Mouse (Mus musculus) cerebellum, adult 8-10 months (tissue): ENCODE results near the gene Zfp322a.
"Not testable (repeated sequence)": the region's sequence is repeated elsewhere in the genome, so short reads cannot be mapped to it uniquely, and the experiment has no call there.

Experiments
- DNase-seq: peaks from one replicate; pipeline ENCODE4 v3.0.0; 2022

Zfp322a gene

GRCm38 (mm10) chr13:23368583-23369420, at the start of gene Zfp322a:
Gene Zfp322a (minus strand): TSS chr13:23369208.
- DNase-seq, result peak; percentile 96

- DNase-seq, result peak; percentile 68
These were observed 43.9 kb upstream of the Zfp322a start for GRCm38 (mm10) chr13:23412630-23413521.

GRCm38 (mm10) chr13:23412211-23412629, 43.2 kb upstream of the Zfp322a start:
- DNase-seq, result no peak

- peak; percentile 67 for DNase-seq
These were observed 42.6 kb upstream of the Zfp322a start for GRCm38 (mm10) chr13:23411311-23412210.

- DNase-seq, result no peak
These were observed 41.6 kb upstream of the Zfp322a start for GRCm38 (mm10) chr13:23410632-23411031.

- DNase-seq, result no peak
These were observed 33.6 kb upstream of the Zfp322a start for GRCm38 (mm10) chr13:23402626-23403025.

GRCm38 (mm10) chr13:23401683-23402527, 32.9 kb upstream of the Zfp322a start:
- peak; percentile 87 for DNase-seq

GRCm38 (mm10) chr13:23400771-23401682, 32.0 kb upstream of the Zfp322a start:
- peak; percentile 32 for DNase-seq

GRCm38 (mm10) chr13:23396913-23397312, 27.9 kb upstream of the Zfp322a start:
- not testable (repeated sequence) for DNase-seq

GRCm38 (mm10) chr13:23396246-23396703, 27.3 kb upstream of the Zfp322a start:
- DNase-seq, result no peak

- no peak for DNase-seq
These were observed 26.6 kb upstream of the Zfp322a start for GRCm38 (mm10) chr13:23395301-23396245.

- no peak for DNase-seq
These were observed 18.5 kb upstream of the Zfp322a start for GRCm38 (mm10) chr13:23387548-23387947.

GRCm38 (mm10) chr13:23383127-23383526, 14.1 kb upstream of the Zfp322a start:
- DNase-seq, result no peak

GRCm38 (mm10) chr13:23372433-23372832, 3.4 kb upstream of the Zfp322a start:
- no peak for DNase-seq

- no peak for DNase-seq
These were observed 1.1 kb upstream of the Zfp322a start for GRCm38 (mm10) chr13:23370075-23370474.

- no peak for DNase-seq
These were observed 385 bp upstream of the Zfp322a start for GRCm38 (mm10) chr13:23369421-23369765.

GRCm38 (mm10) chr13:23361536-23361935, 7.5 kb downstream of the Zfp322a start:
- no peak for DNase-seq

- not testable (repeated sequence) for DNase-seq
These were observed 14.5 kb downstream of the Zfp322a start for GRCm38 (mm10) chr13:23354541-23354940.

GRCm38 (mm10) chr13:23317305-23317889, 51.6 kb downstream of the Zfp322a start:
- DNase-seq, result no peak
